Mouse (Mus musculus) erythroblast, embryonic 14.5 days (primary cell): ENCODE results near the gene Olfr1420.

Experiments
- GATA1 ChIP-seq: IDR thresholded peaks from 2 replicates; pipeline ENCODE4 v1.6.1; 2012; ENCODE audit warnings: low read length, inconsistent platforms, mixed read lengths
- TAL1 ChIP-seq: IDR thresholded peaks from 3 replicates; pipeline ENCODE4 v1.6.1; 2012; ENCODE audit warnings: low read length, inconsistent platforms, mixed read lengths

GRCm38 (mm10) chr19:11922068-11922467 is 35.7 kb downstream of the Olfr1420 start:
- TF ChIP-seq GATA1 (no peak), TAL1 (no peak)
